Mouse (Mus musculus): ENCODE measurements around the gene Lix1l.
"Not testable (repeated sequence)": the region's sequence is repeated elsewhere in the genome, so short reads cannot be mapped to it uniquely, and the experiment has no call there.

Gene Lix1l

GRCm38 (mm10) chr3:96632058-96632457 lies 31.1 kb downstream of the Lix1l start:
- DNase-seq (ENCODE audit: low spot score): no peak

GRCm38 (mm10) chr3:96634015-96634414 lies 33.1 kb downstream of the Lix1l start:
- no peak for DNase-seq (ENCODE audit: low spot score)

- peak; percentile 91 for DNase-seq (ENCODE audit: low spot score)
These were observed 34.3 kb downstream of the Lix1l start, which contains the start of the genes Pex11b and Gm42957 for GRCm38 (mm10) chr3:96634928-96635879. Gene Pex11b (plus strand): TSS chr3:96635376. Gene Gm42957 (plus strand): TSS chr3:96635474.

GRCm38 (mm10) chr3:96635906-96636305 lies 35.0 kb downstream of the Lix1l start:
- DNase-seq (ENCODE audit: low spot score): peak; percentile 27

GRCm38 (mm10) chr3:96636448-96636847 lies 35.5 kb downstream of the Lix1l start:
- DNase-seq (ENCODE audit: low spot score): no peak

- peak; percentile 61 for DNase-seq (ENCODE audit: low spot score)
These were observed 38.3 kb downstream of the Lix1l start for GRCm38 (mm10) chr3:96639219-96639618.

- DNase-seq (ENCODE audit: low spot score): peak; percentile 33
These were observed 44.2 kb downstream of the Lix1l start, which contains the start of gene Itga10 for GRCm38 (mm10) chr3:96645018-96645649. Gene Itga10 (plus strand): TSS chr3:96645584.

- DNase-seq (ENCODE audit: low spot score): no peak
These were observed 46.4 kb downstream of the Lix1l start for GRCm38 (mm10) chr3:96647365-96647764.

GRCm38 (mm10) chr3:96660901-96661300 lies 60.0 kb downstream of the Lix1l start:
- no peak for DNase-seq (ENCODE audit: low spot score)

GRCm38 (mm10) chr3:96662731-96663316 lies 61.9 kb downstream of the Lix1l start:
- no peak for DNase-seq (ENCODE audit: low spot score)

GRCm38 (mm10) chr3:96663432-96664239 lies 62.7 kb downstream of the Lix1l start:
- DNase-seq (ENCODE audit: low spot score): peak; percentile 91

GRCm38 (mm10) chr3:96665732-96666363 lies 64.9 kb downstream of the Lix1l start:
- not testable (repeated sequence) for DNase-seq (ENCODE audit: low spot score)

GRCm38 (mm10) chr3:96666916-96667315 lies 66.0 kb downstream of the Lix1l start:
- no peak for DNase-seq (ENCODE audit: low spot score)

- no peak for DNase-seq (ENCODE audit: low spot score)
These were observed 66.4 kb downstream of the Lix1l start for GRCm38 (mm10) chr3:96667316-96667715.

- peak; percentile 42 for DNase-seq (ENCODE audit: low spot score)
These were observed 67.6 kb downstream of the Lix1l start for GRCm38 (mm10) chr3:96668424-96669067.

GRCm38 (mm10) chr3:96669727-96670468 lies 68.9 kb downstream of the Lix1l start, which contains the start of gene Ankrd35:
Gene Ankrd35 (plus strand): TSS chr3:96670131.
- peak; percentile 90 for DNase-seq (ENCODE audit: low spot score)

- DNase-seq (ENCODE audit: low spot score): no peak
These were observed 70.6 kb downstream of the Lix1l start for GRCm38 (mm10) chr3:96671519-96671918.

- DNase-seq (ENCODE audit: low spot score): no peak
These were observed 72.6 kb downstream of the Lix1l start for GRCm38 (mm10) chr3:96673514-96673913.

GRCm38 (mm10) chr3:96674442-96674841 lies 73.5 kb downstream of the Lix1l start:
- DNase-seq (ENCODE audit: low spot score): no peak

- DNase-seq (ENCODE audit: low spot score): no peak
These were observed 74.2 kb downstream of the Lix1l start for GRCm38 (mm10) chr3:96675171-96675570.

Measured in MN1 (cell line).